Mouse (Mus musculus): ENCODE data around the gene Rph3al.

Rph3al gene

GRCm38 (mm10) chr11:75938379-75938906, at the start of gene Rph3al:
Gene Rph3al (minus strand): TSS chr11:75938429.
- DNase-seq (ENCODE audit: low read depth, low spot score) = no peak

DNA sequence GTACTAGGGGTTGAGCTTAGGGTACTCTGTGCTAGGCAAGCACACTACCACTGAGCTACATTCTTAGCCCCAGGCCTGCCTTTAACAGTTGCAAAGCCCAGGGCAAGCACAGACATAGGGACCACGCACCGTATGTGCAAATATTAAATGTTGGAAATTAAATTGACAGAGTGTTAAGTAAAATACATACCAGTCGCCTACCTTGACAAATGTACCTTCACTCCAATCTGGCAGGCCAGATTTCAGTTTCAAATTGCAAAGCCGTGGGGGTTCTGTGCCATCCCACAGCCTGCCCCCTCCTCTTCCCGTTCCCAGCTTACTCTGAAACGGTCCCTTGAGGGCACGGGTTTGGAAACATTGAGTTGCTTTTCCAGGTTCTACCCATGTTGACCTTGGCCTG, 47.7 kb upstream of the Rph3al start:
- DNase-seq (ENCODE audit: low read depth, low spot score) = no peak

DNA sequence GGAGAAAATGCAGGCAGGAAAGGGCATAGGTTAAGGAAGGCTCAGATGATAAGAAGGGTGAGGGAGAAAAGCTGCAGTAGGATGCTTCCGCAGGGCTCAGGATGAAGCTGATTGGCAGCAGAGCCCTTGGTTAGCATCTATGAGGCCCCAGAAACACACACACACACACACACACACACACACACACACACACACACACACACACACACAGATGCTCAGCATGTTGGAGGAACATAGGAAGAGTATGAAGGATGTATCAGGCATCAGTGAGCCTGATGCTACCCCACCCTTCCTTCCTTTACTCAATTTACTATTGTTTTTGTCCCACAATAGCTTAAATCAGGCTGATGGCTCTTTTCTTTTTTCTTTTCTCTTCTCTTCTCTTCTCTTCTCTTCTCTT, 46.4 kb upstream of the Rph3al start:
- DNase-seq (ENCODE audit: low read depth, low spot score) = no peak

GRCm38 (mm10) chr11:75983194-75983593, 45.0 kb upstream of the Rph3al start:
- no peak for DNase-seq (ENCODE audit: low read depth, low spot score)

- DNase-seq (ENCODE audit: low read depth, low spot score) = no peak
These were observed 42.2 kb upstream of the Rph3al start for GRCm38 (mm10) chr11:75980413-75980812.

GRCm38 (mm10) chr11:75978051-75978450, 39.8 kb upstream of the Rph3al start:
- no peak for DNase-seq (ENCODE audit: low read depth, low spot score)

GRCm38 (mm10) chr11:75976748-75977147, 38.5 kb upstream of the Rph3al start:
- DNase-seq (ENCODE audit: low read depth, low spot score) = no peak

DNA sequence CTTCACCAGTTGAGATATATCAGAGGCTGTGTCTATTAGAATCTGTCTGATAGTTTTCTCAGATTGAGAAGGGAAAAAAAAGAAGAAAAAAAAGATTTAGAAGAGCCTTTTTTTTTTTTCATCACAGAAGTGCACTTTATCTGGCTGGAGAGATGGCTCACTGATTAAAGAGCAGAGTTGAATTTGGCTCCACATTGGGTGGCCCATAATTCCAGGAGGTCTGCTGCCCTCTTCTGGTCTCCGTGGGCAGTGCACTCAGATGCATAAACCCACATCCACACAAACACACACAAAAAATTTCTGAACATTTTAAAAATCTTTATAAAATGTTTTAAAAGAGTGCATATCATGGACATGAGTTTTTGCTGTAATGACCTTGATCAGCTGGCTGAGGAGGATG, 35.8 kb upstream of the Rph3al start:
- DNase-seq (ENCODE audit: low read depth, low spot score) = no peak

- no peak for DNase-seq (ENCODE audit: low read depth, low spot score)
These were observed 34.8 kb upstream of the Rph3al start for GRCm38 (mm10) chr11:75972916-75973567.

DNA sequence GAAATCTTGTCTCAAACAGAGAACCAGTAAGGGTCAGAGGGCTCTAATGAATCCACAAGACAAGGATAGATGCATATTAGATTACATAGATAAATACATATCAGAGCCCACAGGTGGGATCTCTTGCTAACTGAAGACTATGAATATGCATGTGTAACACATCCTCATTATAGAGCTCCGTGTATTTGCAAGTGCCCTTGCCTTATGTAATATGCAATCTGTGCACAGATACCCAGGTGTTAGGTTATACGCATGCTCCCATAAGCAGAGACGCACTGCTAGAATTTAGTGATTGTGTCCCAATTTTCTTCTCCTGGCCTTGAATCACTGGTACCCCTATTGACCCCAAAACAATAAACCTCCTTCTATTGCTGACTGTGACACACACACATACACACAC, 34.0 kb upstream of the Rph3al start:
- no peak for DNase-seq (ENCODE audit: low read depth, low spot score)

DNA sequence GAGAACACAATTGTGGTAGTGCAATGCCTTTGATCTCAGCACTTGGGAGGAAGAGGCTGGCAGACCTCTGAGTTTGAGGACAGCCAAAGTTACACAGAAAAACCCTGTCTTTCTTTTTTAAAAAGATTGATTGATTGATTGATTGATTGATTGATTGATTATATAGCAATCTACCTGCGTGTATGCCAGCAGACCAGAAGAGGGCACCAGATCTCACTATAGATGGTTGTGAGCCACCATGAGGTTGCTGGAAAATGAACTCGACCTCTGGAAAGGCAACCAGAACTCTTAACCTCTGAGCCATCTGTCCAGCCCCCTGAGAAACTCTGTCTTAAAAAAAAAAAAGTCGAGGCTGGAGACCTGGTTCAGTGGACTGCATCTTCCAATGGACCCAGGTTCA, 32.4 kb upstream of the Rph3al start:
- DNase-seq (ENCODE audit: low read depth, low spot score) = no peak

- no peak for DNase-seq (ENCODE audit: low read depth, low spot score)
These were observed 30.5 kb upstream of the Rph3al start for GRCm38 (mm10) chr11:75968761-75969160.

- peak; percentile 45 for DNase-seq (ENCODE audit: low read depth, low spot score)
These were observed 28.5 kb upstream of the Rph3al start for GRCm38 (mm10) chr11:75966401-75967372.

DNA sequence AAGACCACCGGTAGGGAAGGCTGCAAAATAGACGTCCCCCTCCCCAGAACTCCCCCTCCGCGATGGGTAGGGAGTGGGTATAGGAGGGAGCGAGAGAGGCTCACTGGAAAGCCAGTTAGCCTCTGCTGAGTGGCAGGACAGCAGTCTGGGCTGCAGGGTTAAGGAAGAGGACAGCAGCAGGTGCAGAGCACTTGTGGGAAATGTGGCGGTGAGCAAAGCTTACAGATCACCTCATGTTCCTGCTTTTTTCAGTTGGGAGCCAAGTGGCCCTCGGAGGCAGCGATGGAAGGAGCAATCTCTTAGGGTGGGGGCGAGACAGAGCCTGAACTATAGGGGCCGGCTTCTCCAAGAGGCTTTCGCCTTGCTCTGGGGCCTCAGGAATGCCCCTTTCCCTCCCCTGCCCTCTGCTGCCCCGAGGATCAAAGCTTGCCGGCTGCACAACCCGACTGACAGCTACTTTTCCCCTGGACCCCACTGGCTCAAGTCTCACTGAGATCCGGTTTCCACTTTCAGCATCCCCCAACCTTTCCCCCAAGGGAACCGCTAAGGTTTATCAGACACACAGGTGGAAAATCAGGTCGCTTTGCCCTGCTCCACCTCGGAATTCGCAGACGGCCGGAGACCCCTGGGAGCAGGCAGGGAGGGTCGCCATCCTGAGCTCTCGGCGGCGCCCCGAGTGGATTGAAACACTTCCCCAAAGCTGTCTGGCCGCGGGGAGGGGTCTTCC, 27.6 kb upstream of the Rph3al start:
- DNase-seq (ENCODE audit: low read depth, low spot score) = no peak

DNA sequence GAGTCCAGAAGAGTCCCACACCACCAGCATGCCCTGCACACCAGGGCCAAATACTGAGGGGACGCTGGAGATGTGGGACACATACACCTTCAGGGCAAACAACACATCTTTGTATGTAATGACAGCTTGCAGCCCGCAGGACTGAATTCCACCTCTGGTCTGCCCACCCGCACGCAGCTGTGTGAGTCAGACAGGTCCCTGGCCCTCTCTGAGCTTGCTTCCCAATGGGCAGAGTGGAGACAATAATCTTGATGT, 26.2 kb upstream of the Rph3al start:
- DNase-seq (ENCODE audit: low read depth, low spot score) = no peak

GRCm38 (mm10) chr11:75963730-75964475, 25.7 kb upstream of the Rph3al start:
- no peak for DNase-seq (ENCODE audit: low read depth, low spot score)

- DNase-seq (ENCODE audit: low read depth, low spot score) = no peak
These were observed 23.6 kb upstream of the Rph3al start for GRCm38 (mm10) chr11:75961782-75962181.

DNA sequence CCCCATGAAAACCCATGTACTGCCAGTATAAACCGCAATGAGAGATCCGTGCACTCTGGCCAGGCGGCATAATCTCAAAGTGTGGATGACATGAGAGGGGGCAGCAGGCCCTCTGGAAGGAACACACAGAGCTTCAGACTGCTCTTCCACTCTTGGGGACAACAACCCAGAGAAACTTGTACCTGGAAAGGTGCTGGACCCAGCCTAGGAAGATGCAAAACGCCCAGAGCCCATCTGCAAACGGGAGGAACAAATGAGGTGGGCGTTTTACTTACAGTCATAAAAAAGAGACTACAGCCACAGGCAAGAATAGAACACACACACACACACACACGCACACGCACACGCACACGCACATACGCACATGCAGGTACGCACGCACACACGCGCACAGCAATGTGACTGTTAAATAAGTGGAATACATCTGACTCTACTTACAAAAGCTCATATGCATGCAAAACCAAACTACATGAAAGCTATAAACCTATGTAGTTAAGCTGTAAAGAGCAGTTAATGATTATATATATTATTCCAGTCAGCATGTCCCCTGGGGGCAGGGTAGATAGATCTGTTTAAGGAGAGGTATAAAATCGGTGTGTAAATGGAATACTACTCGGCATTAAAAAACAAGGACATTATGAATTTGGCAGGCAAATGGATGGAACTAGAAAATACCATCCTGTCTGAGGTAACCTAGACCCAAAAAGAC, 19.0 kb upstream of the Rph3al start:
- DNase-seq (ENCODE audit: low read depth, low spot score) = no peak

- no peak for DNase-seq (ENCODE audit: low read depth, low spot score)
These were observed 18.4 kb upstream of the Rph3al start for GRCm38 (mm10) chr11:75956651-75957050.

DNA sequence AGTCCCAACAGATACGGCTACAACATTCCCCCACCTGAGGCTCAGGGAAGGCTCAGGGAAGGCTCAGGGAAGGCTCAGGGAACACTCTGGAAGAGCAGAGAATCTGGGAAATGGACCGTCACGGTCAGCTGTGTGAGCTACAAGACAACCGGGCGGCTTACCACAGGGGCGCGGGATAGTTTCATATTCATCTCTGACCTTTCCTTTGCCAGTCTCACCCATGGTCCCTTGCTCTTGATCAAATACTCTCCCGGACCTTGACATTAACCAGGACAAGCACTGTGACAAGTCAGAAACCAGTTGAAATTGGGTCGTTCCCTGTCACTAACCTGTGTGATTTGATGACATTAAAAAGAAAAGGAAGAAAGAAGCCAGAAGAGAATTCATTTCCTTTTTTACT, 16.7 kb upstream of the Rph3al start:
- DNase-seq (ENCODE audit: low read depth, low spot score) = no peak

- DNase-seq (ENCODE audit: low read depth, low spot score) = no peak
These were observed 13.7 kb upstream of the Rph3al start for GRCm38 (mm10) chr11:75951895-75952294.
